Mouse (Mus musculus): ENCODE results near the gene Isy1. TPM values are rescaled to one million over a fixed set of nuclear protein-coding genes. Genes with fewer than 3 reads are reported as not detected.

The Isy1 gene
- 79.3 and 81.0 TPM in 2 replicates for polyA plus RNA-seq (2014; fragmentation: Nextera tagmentation; extraction: Ambion mirVana)

DNA sequence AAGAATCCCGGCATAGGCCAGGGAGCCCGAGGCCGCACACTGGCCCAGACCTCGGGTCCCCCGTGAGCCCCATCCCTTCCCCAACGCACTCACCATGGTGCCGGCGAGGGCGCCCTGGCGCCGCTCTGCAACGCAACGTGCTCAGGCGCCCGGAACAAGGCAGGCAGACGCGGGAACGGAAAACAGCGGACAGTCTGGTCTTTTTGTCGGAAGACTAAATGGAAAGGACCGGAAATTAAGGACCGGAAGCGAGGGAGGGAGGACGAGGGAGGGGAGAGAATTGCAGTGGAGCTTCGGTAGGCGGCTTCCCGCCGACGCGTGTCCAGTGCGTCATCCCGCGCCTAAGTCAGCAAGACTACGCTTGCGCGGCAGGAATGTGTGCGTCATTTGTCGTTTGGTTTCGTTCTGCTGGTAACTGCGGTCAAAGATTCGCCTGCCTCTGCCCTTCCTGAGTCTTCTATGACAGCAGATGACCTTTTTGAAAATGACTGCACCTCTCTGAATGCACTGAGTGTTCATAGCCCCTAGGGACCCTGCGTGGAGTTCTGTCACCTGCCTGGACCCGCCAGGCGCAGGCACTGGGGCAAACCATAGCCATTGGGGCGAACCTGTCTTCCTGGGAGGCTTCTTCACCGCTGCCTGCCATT is at the start of gene Isy1:
Gene Isy1, minus strand, starts transcription at position 248 of the 647 bp plus-strand sequence.
- ATAC-seq (replicated peaks; ENCODE audit: insufficient number of reproducible peaks, low FRiP score, low TSS enrichment, low read depth) (peak; percentile 95), DNase-seq (ENCODE audit: low spot score) (peak; percentile 98)
- Histone ChIP-seq H3K4me2 (ENCODE audit: low read depth, low read length) (peak within 1 kb of the TSS; percentile 75), H3K36me3 (replicated peaks; ENCODE audit: control insufficient read depth, insufficient read depth, low read depth, low read length) (no peaks in the 10 kb centered on the region; the same call in 1 of the 2 replicates), H3K9me3 (replicated peaks; ENCODE audit: control insufficient read depth, low read length) (no peaks in the 10 kb centered on the region), H3K27me3 (ENCODE audit: control insufficient read depth, insufficient read depth, low read length) (no peaks in the 10 kb centered on the region), H3K4me3 (ENCODE audit: low read depth, low read length) (peak within 1 kb of the TSS; percentile 64), H3K9ac (replicated peaks; ENCODE audit: low read length) (peak within 1 kb of the TSS; percentile 81), H3K27ac (replicated peaks; ENCODE audit: low read depth, low read length) (peak within 1 kb of the TSS; percentile 72), H3K4me1 (ENCODE audit: control insufficient read depth, insufficient read depth, low read length) (no peaks in the 10 kb centered on the region)
- under 1% methylated on average over 46 of the region's 46 CpGs for WGBS

DNA sequence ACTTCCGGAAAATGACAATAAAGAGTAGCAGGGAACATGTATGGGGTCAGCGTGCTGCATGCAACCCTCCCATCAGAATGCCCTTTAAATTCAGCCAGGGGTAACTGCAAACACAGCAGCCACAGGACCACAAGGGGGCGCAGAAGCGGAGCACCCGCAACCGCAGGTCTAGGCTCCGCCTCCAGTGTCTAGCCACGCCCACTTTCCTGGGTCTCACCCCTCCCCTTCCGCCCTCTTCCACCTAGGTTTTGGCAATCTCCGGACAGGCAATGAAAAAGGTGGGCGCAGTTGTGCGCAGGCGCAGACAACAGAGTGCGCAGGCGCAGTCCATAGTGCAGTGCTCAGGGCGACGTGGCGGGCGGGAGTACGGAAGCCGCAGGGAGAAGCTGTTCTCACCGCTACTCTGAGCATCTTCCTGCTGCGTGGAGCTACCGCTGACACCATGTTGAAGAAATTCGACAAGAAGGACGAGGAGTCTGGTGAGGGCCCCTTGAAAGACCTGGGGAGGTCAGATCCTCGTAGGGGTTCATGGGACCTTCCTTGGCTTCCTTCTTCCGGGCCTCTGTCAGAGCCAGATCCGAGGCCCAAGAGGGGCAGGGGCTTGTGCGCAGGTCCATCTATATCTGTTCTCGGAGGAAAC is 49.1 kb upstream of the Isy1 start, which contains the start of gene Copg1:
Gene Copg1, plus strand, starts transcription at position 221 of the 640 bp plus-strand sequence.
- H3K36me3 ChIP-seq (replicated peaks; ENCODE audit: control insufficient read depth, insufficient read depth, low read depth, low read length), result peaks cover 3% of the 10 kb centered on the region; the same call in 1 of the 2 replicates
- WGBS, result under 1% methylated on average over 31 of the region's 31 CpGs
- no peaks in the 10 kb centered on the region for H3K9me3 ChIP-seq (replicated peaks; ENCODE audit: control insufficient read depth, low read length)
- peak within 1 kb of the TSS; percentile 56 for H3K4me2 ChIP-seq (ENCODE audit: low read depth, low read length)
- 0 out of 2 replicates have a peak within 1 kb of the TSS, but pooled peaks have one; percentile 9 for H3K27ac ChIP-seq (replicated peaks; ENCODE audit: low read depth, low read length)
- DNase-seq (ENCODE audit: low spot score), result peak; percentile 100
- H3K27me3 ChIP-seq (ENCODE audit: control insufficient read depth, insufficient read depth, low read length), result no peaks in the 10 kb centered on the region
- H3K4me1 ChIP-seq (ENCODE audit: control insufficient read depth, insufficient read depth, low read length), result no peaks in the 10 kb centered on the region
- peak within 1 kb of the TSS; percentile 80 for H3K9ac ChIP-seq (replicated peaks; ENCODE audit: low read length)
- peak; percentile 97 for ATAC-seq (replicated peaks; ENCODE audit: insufficient number of reproducible peaks, low FRiP score, low TSS enrichment, low read depth)
- peak within 1 kb of the TSS; percentile 71 for H3K4me3 ChIP-seq (ENCODE audit: low read depth, low read length)

GRCm38 (mm10) chr6:87886721-87887120 is 48.1 kb upstream of the Isy1 start:
- H3K27ac ChIP-seq (replicated peaks; ENCODE audit: low read depth, low read length), result no peak overlapping the region
- no peak for DNase-seq (ENCODE audit: low spot score)
- no peak overlapping the region for H3K4me3 ChIP-seq (ENCODE audit: low read depth, low read length)
- H3K9ac ChIP-seq (replicated peaks; ENCODE audit: low read length), result no peak overlapping the region
- WGBS, result 90% methylated on average over 1 of the region's 1 CpGs
- no peaks in the 10 kb centered on the region for H3K4me1 ChIP-seq (ENCODE audit: control insufficient read depth, insufficient read depth, low read length)
- H3K4me2 ChIP-seq (ENCODE audit: low read depth, low read length), result no peak overlapping the region
- H3K36me3 ChIP-seq (replicated peaks; ENCODE audit: control insufficient read depth, insufficient read depth, low read depth, low read length), result peaks cover 3% of the 10 kb centered on the region; the same call in 1 of the 2 replicates
- H3K27me3 ChIP-seq (ENCODE audit: control insufficient read depth, insufficient read depth, low read length), result no peaks in the 10 kb centered on the region
- no peak for ATAC-seq (replicated peaks; ENCODE audit: insufficient number of reproducible peaks, low FRiP score, low TSS enrichment, low read depth)
- H3K9me3 ChIP-seq (replicated peaks; ENCODE audit: control insufficient read depth, low read length), result no peaks in the 10 kb centered on the region

DNA sequence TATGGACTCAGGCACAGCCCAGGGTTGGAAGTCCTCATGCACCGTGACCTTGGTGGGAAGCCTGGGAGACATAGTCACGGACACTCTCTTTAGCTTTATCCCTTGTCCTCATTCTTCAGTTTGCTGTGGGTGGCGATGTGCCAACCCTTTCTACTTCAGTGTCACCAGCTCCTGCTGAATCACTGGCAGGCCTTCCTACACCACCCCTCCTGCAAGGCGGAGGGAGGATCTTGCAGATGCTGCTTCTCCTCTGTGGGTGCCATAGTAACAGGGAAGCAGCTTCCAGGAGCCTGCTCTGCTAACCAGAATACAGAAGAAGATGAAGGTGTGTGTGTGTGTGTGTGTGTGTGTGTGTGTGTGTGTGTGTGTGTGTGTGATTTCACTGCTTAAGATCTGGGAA is 44.2 kb upstream of the Isy1 start:
- DNase-seq (ENCODE audit: low spot score) (no peak), ATAC-seq (replicated peaks; ENCODE audit: insufficient number of reproducible peaks, low FRiP score, low TSS enrichment, low read depth) (no peak)
- WGBS, result 68% methylated on average over 4 of the region's 4 CpGs
- Histone ChIP-seq H3K27me3 (ENCODE audit: control insufficient read depth, insufficient read depth, low read length) (no peaks in the 10 kb centered on the region), H3K4me2 (ENCODE audit: low read depth, low read length) (no peak overlapping the region), H3K4me3 (ENCODE audit: low read depth, low read length) (no peak overlapping the region), H3K9me3 (replicated peaks; ENCODE audit: control insufficient read depth, low read length) (no peaks in the 10 kb centered on the region), H3K27ac (replicated peaks; ENCODE audit: low read depth, low read length) (no peak overlapping the region), H3K4me1 (ENCODE audit: control insufficient read depth, insufficient read depth, low read length) (no peaks in the 10 kb centered on the region), H3K9ac (replicated peaks; ENCODE audit: low read length) (no peak overlapping the region), H3K36me3 (replicated peaks; ENCODE audit: control insufficient read depth, insufficient read depth, low read depth, low read length) (no peaks in the 10 kb centered on the region)

DNA sequence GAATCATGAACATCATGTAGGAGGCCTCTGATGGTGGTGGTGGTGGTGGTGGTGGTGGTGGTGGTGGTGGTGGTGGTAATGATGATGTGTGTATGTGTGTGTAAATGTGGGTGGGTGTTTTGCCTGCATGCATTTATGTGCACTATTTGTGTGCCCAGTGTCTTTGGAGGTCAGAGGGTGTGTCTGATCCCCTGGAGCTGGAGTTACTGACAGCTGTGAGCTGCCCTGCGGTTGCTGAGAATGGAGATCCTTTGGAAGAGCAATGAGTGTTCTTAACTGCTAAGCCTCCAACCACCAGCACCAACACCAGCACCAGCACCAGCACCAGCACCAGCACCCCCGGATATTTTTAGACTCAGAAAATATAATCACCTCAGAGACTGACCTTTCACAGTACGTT is 43.6 kb upstream of the Isy1 start:
- Histone ChIP-seq H3K4me2 (ENCODE audit: low read depth, low read length) (no peak overlapping the region), H3K9me3 (replicated peaks; ENCODE audit: control insufficient read depth, low read length) (no peaks in the 10 kb centered on the region), H3K4me3 (ENCODE audit: low read depth, low read length) (no peak overlapping the region), H3K36me3 (replicated peaks; ENCODE audit: control insufficient read depth, insufficient read depth, low read depth, low read length) (no peaks in the 10 kb centered on the region), H3K9ac (replicated peaks; ENCODE audit: low read length) (no peak overlapping the region), H3K27ac (replicated peaks; ENCODE audit: low read depth, low read length) (no peak overlapping the region), H3K4me1 (ENCODE audit: control insufficient read depth, insufficient read depth, low read length) (no peaks in the 10 kb centered on the region), H3K27me3 (ENCODE audit: control insufficient read depth, insufficient read depth, low read length) (no peaks in the 10 kb centered on the region)
- 74% methylated on average over 3 of the region's 3 CpGs for WGBS
- ATAC-seq (replicated peaks; ENCODE audit: insufficient number of reproducible peaks, low FRiP score, low TSS enrichment, low read depth), result no peak
- DNase-seq (ENCODE audit: low spot score), result no peak

DNA sequence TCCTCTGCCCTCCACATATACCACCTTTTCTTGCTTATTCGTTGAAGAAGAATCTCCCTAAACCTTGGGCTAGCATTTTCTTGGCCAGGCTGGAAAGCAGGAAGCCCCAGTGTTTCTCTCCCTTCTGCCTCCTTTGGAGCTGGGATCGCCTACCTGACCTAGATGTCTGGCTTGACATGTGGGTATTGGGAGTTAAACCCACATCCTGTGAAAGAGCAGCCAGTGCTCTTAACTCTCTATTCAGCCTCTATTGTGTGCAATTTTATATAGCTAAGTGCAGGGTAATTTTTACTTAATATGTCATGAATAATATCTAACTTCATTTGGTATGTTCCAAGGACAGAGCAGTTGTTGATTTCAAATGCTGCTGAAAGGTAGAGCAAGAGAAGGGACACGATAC is 41.0 kb upstream of the Isy1 start:
- WGBS, result 69% methylated on average over 3 of the region's 3 CpGs
- Histone ChIP-seq H3K9ac (replicated peaks; ENCODE audit: low read length) (no peak overlapping the region), H3K4me3 (ENCODE audit: low read depth, low read length) (no peak overlapping the region), H3K4me1 (ENCODE audit: control insufficient read depth, insufficient read depth, low read length) (no peaks in the 10 kb centered on the region), H3K27ac (replicated peaks; ENCODE audit: low read depth, low read length) (no peak overlapping the region), H3K27me3 (ENCODE audit: control insufficient read depth, insufficient read depth, low read length) (no peaks in the 10 kb centered on the region), H3K9me3 (replicated peaks; ENCODE audit: control insufficient read depth, low read length) (no peaks in the 10 kb centered on the region), H3K4me2 (ENCODE audit: low read depth, low read length) (no peak overlapping the region), H3K36me3 (replicated peaks; ENCODE audit: control insufficient read depth, insufficient read depth, low read depth, low read length) (no peaks in the 10 kb centered on the region)
- DNase-seq (ENCODE audit: low spot score) (no peak), ATAC-seq (replicated peaks; ENCODE audit: insufficient number of reproducible peaks, low FRiP score, low TSS enrichment, low read depth) (no peak)

DNA sequence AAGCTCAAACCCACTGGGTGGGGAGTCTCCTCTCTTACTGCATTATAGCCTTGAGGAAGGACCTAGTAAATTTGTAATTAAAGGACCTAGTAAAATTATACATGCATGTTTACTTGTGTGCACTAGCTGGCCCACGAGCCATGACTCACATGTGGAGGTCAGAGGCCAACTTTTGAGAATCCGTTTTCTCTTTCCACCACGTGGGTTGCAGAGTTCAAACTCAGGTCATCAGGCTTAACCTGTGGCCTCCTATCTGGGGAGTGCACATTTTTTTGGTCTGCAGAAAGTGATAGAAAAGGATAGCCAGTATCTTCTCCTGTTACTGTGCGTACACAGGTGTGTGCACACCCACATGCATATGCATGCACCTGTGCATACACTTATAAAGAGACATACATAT is 40.4 kb upstream of the Isy1 start:
- no peak overlapping the region for H3K4me2 ChIP-seq (ENCODE audit: low read depth, low read length)
- DNase-seq (ENCODE audit: low spot score) (no peak), ATAC-seq (replicated peaks; ENCODE audit: insufficient number of reproducible peaks, low FRiP score, low TSS enrichment, low read depth) (no peak)
- no peaks in the 10 kb centered on the region for H3K36me3 ChIP-seq (replicated peaks; ENCODE audit: control insufficient read depth, insufficient read depth, low read depth, low read length)
- no peak overlapping the region for H3K9ac ChIP-seq (replicated peaks; ENCODE audit: low read length)
- no peak overlapping the region for H3K27ac ChIP-seq (replicated peaks; ENCODE audit: low read depth, low read length)
- H3K4me1 ChIP-seq (ENCODE audit: control insufficient read depth, insufficient read depth, low read length), result no peaks in the 10 kb centered on the region
- no peaks in the 10 kb centered on the region for H3K9me3 ChIP-seq (replicated peaks; ENCODE audit: control insufficient read depth, low read length)
- WGBS, result 35% methylated on average over 4 of the region's 4 CpGs
- H3K4me3 ChIP-seq (ENCODE audit: low read depth, low read length), result no peak overlapping the region
- H3K27me3 ChIP-seq (ENCODE audit: control insufficient read depth, insufficient read depth, low read length), result no peaks in the 10 kb centered on the region

- no peak overlapping the region for H3K4me2 ChIP-seq (ENCODE audit: low read depth, low read length)
- DNase-seq (ENCODE audit: low spot score) (peak; percentile 12), ATAC-seq (replicated peaks; ENCODE audit: insufficient number of reproducible peaks, low FRiP score, low TSS enrichment, low read depth) (no peak)
- H3K9me3 ChIP-seq (replicated peaks; ENCODE audit: control insufficient read depth, low read length), result no peaks in the 10 kb centered on the region
- no peaks in the 10 kb centered on the region for H3K36me3 ChIP-seq (replicated peaks; ENCODE audit: control insufficient read depth, insufficient read depth, low read depth, low read length)
- H3K27ac ChIP-seq (replicated peaks; ENCODE audit: low read depth, low read length), result no peak overlapping the region
- 61% methylated on average over 13 of the region's 13 CpGs for WGBS
- H3K4me3 ChIP-seq (ENCODE audit: low read depth, low read length), result no peak overlapping the region
- H3K4me1 ChIP-seq (ENCODE audit: control insufficient read depth, insufficient read depth, low read length), result no peaks in the 10 kb centered on the region
- H3K27me3 ChIP-seq (ENCODE audit: control insufficient read depth, insufficient read depth, low read length), result no peaks in the 10 kb centered on the region
- no peak overlapping the region for H3K9ac ChIP-seq (replicated peaks; ENCODE audit: low read length)
Measured at GRCm38 (mm10) chr6:87876068-87876643, 37.6 kb upstream of the Isy1 start.

Measured in embryonic facial prominence, embryonic 11.5 days (tissue).